Mouse (Mus musculus) right cerebral cortex, postnatal 10 days (tissue): Measurements from ENCODE around the gene Otx2.

Experiments used
- DNase-seq, 2 experiments: peaks; one replicate each; pipeline ENCODE4 v3.0.0; 2021; ENCODE audit warnings: low spot score in 2 of 2

Gene Otx2

DNA sequence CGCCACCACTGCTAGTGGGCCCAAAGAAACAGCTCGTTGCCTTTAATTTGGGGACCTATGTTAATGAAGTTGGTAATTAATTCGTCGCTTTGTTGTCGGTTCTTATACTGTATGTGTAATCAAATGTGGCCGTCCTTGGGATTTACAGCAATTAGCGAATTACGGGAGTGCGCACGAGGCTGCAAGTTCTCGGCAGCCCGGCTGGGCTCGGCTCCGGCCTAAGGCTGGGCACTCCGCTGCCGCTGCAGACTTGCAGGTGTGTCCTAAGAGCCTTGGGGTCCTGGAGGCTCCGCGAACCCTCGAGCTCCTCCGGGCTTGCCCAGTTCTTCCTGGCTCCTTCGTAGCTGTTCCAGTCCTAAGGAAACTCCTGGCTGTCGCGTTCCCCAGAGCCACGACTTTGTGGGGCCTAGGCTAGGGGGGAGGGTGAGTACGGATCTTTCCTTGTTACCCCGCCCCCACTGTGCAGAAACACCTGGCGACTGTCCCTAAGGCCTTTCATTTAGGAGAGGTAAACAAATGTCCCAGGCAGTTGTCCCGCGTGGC, 4.8 kb downstream of the Otx2 start:
- no peak for DNase-seq

DNA sequence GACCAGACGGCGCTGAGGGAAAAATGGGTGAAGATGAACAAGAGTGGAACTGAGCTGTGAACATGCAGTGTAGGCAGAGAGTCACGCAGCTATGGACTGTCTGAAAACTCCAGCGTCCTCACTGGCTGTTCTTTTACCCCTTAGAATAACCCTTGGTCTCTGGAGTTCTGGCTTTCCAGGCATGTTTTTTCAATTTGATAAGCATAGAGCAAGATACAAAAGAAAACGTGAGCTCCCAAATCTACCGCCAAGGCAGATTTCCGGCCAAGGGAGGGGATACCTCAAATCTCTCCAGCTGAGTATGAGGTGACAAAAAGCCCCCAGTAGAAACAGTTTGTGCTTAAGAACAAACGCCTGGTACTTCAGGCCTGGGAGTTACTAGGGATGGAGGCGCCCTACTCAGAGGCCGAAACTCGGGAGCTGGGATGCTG, 5.6 kb downstream of the Otx2 start:
- DNase-seq: no peak

DNA sequence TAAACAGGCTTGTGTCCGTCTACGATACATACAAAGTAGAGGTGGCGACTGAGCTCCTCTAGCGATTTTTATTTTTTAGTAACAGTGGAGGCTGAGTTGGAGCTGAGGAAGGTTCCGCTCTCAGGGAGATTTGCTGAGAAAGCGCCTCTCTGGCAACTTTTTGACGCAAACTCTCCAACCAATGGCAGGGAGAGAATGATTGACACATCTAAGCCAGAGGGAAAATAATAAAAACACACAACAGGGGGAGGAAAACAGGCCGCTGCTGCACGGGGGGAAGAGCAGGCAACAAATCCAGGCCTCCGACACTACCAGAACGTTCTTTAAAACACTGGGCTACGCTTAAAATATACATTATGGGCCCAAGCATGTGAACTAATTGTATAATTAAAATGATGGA, 6.2 kb downstream of the Otx2 start:
- no peak for DNase-seq

DNA sequence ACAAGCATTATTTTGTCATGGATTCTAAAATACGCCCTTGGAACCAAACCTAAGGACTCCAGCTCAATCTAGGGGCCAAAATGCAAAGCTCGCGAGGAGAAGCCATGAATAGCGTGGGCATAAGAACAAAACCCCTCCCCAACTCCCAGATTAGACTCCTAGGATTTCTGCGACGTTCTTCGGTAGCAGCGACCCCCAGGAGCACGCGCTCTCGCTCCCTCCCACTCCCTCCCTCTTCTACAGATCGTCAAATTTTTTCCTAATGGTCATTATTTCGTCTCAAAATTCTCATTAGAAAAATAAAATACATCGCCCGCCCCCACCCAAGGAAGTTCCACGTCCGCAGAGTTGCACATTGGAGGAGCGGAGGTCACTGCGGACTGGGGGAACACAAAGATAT, 6.8 kb downstream of the Otx2 start:
- no peak for DNase-seq

DNA sequence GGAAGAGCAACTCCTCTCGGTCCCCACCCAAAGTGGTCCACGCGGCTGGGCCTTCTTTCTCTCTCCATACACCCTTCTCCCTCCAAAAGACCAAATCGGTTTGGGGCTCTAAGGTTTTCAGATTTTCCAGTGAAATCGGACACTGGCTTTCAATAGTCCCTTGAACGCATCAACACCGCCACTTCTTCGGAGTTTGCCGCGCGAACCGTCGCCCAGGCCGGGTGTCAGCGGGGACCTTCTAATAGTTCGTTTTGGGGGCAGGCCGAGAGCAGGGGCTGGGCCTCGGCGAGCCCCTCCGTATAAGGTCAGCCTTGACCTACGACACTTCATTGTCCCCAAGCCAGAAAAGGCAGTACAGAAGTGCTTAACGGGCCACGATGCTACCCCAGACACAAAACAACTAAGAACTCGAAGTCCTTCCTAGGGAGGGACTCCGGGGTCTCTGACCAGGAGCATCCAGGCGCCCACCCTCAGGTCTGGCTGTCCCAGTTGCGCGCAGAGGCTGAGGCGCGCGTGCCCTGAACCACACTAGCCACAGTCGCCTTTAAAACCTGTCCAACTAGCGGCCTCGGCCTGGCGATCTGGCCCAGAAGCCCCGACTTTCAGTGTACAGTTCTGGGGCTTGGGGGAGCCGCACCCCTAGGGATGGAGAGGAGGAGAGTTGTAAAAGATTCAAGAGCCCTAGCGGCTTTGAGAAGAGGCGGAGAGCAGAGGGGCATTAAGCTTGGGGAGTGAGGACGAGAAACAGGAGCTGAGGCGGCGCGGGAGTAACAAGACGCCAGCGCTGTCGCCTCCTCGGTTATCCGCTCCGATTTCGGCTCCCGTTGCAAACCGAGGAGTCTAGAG, 7.6 kb downstream of the Otx2 start:
- no peak for DNase-seq

DNA sequence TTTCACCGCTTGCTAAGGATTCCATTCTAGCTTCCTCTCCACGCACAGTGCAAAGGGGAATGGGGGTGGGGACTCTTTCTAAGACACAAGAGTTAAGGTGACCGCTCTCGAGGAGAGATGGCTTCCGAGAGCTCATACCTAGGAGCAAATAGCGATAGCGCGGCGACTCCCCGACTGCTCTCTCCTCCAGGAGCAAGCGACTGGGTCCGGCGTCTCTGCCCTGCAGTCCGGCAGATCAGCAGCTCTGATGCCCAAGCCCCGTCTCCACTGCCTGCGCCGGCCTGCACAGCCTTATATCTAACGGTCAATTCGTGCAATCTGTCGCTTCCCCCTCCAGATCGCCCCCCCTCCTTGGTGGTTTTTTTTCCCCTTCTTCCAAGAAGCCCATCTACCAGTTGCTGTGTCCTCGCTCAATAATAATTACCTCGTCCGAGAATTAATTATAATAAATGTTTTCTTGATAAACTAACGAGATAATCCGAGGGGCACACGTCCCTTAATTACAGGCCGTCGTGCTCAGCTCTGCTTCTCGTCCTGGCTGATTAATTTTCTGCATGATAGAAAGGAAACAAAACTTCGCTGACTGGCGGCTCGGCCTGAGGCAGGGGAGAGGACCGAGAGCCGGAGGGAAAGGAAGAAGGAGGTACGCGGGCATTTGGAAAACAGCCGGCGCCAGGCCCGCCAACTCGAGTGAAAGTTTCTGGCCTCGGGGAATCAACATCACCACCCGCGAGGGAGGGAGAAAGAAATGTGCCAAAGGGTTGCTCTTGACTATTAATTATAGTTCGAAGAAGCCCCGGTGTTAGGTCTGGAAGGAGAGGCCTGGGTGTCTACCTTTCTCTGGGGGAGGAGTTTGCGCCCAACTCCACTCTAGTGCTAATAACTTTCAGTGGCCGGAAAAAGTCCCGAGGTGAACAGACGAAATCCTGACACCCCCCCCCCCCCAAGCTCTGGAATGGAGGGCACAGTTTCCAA, 8.5 kb downstream of the Otx2 start:
- DNase-seq: no peak

DNA sequence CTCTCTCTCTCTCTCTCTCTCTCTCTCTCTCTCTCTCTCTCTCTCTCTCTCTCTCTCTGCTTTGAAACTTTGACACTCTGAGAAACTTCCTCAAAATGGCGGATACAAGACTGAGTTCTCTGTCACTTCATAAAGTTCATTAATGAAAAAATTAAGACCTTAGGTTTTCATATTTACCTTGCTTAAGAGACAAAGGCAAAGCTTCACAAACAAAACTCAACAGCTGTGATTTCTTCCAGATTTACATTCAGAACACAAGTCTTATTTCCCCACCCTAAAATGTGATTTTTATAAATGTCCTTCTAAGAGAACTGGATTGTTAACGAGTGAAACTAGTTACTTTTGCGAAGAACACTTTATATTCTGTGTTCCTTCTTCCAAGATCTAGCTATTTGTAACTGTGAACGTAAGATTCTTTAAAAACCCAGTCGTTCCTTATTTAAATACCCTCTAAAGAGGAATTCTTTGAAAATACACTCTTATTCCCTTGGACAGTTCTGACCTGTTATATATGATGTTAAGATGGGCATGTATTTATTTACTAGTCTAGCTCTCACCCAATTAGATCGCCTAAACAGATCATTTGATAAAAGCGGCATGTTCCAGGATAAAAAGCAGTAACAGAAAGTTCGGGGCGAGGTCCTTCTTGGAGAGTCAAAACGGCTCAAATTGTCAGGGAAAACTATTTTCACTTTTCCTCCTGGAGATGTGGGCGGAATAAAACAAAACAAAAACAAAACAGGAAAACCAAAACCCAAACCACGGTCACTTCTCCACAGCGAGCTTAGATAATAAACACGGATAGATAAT, 9.4 kb downstream of the Otx2 start:
- DNase-seq: no peak

DNA sequence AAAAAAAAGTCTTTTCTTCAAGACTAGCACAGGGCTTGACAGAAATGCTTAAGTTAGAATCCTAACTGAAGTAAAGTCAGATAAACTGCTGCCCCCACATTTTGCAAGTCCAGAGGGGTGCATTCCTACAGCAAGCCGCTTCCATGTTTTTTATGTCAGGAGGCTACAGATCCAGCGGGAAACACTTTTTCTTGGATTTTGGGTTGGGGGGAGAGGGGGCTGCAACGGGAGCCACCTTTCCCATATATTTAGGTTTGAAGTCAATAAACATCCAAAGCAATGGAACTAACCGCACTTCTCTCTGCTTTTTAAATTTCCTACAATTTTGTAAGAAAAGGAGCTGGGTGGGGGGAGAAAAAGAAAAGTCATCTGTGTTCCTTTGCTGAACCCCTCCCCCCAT, 10.1 kb downstream of the Otx2 start:
- no peak for DNase-seq

DNA sequence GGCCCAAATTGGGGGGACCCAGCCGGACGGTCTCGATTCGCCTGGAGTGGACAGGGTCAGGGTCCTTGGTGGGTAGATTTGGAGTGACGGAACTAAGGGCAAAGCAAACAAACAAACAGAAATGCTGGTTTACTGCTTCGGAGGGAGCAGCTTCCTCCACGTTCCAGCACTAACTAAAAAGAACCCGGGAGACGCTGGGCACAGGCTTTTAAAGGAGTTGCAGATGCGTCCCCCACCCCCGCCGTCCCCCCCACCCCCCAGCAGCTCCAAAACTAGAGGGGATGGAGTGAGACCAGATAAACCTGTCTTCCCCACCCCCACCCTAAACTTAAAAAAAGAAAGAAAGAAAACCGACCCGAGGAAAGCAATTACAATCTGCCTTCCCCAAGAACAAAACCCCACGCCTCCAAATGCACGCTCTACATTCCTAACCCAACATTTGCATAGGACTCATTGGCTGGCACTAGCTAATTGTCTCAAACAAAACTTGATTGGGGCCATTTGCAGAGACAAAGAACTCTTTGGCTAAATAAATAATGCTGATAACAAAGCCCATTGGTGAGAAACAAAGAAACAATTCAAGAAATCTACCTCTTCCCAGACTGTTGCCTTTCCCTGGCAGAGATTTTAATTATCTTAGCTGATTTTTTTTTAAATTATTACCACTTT, 10.9 kb downstream of the Otx2 start:
- DNase-seq: no peak

DNA sequence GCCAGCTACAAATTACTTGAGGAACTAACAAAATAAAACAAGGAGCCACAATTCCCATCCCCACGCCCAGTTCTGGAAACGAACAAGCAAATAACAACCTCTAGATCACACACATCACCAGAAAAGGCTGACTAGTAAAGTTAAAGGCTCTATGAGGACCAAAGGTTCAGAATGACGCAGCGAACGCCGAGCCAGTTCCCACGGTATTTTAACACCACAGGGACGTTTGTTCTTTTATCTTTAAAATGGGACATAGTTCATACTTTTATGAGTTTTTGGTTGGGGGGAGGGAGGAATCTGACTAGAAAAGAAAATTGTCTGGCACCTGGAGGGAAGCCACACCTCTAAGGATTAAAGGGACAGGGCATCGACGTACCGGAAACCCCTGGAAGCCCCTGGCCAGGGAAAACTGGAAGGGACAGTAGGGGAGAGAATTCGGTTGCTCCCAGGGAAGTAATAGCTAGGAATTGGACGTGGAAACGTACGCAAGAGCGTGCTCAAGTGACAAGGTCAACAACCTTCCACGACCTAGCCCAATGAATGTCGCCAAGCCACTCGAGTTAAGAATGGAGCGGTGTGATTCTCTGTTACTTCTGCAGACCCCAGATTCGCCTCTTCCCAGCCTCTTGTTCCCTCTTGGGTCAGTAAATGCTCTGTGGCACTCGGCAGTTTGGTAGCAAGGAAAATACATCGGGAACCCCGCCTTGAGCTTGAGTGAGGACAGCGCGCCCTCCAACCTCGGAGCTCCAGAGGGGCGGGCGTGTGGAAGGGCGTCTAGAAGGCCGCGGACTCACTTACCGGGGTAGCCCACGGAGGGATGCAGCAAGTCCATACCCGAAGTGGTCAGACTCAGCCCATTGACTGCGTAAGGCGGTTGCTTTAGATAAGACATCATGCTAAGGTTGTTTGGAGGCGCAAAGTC, 11.7 kb downstream of the Otx2 start:
- DNase-seq: no peak

DNA sequence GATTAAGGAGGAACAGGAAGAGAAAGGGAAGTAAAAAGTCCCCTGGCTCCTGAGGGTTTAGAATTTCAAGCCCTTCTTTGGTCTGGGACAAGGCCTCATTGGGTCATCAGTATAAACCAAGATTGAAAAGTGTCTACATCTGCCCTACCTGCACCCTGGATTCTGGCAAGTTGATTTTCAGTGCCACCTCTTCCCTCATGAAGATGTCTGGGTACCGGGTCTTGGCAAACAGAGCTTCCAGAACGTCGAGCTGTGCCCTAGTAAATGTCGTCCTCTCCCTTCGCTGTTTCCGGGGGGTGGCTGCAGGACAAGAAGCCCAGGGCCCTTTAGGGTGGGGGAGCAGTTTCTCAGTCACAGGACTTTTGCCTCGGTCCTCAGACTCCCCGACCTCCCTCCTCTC, 12.5 kb downstream of the Otx2 start:
- no peak for DNase-seq

DNA sequence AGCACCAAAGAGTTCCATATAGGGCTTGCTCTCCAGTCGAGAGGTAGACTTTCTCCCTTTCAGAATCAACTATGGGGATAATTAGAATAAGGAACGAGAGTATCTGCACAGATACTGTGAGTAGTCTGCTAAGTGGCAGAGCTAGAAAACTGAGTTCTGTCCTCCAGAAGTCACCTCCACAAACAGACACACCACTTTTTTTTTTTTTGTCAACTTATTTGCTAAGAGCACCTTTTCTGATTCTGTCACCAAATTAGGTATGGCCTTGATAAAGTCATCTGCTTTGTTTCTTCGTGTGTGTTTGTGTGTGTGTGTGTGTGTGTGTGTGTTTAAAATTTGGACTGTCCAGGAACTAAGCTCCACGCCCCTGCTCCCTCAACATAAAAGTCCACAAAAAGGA, 13.0 kb downstream of the Otx2 start:
- no peak for DNase-seq

DNA sequence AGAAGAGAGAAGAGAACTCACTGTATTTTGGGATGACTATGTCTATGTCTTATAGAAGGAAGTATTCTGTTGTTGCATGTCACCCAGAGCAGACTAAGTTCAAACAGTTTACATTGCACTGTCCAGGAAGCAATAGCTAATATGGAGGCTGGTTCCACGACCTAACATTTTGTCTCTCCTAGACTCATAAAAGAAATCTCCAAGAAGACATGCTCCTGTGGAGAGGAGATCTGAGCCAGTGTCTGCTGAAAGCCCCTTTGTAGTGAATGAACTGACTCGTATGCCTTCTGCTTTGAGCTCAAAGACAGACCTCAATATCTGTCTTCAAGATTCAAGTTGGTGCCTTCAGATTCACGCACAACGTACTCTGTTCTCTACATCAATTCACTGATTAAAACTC, 14.0 kb downstream of the Otx2 start:
- DNase-seq: no peak

DNA sequence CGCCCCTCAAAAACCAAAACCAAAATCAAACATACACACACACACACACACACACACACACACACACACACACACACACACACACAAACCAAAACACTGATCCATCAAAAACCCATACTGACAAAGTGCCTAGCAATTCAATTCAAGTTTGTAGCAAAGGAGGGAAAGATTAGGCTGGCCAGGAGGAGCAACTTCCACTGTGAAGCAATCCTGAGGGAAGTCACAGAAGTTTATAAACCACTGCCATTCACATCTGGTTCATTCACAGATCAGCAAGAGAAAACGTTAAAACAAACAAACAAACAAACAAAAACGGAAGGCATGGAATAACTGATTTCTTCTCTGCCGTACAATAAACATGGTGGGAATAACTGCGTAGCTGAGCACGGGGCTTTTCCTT, 16.4 kb downstream of the Otx2 start:
- no peak for DNase-seq

DNA sequence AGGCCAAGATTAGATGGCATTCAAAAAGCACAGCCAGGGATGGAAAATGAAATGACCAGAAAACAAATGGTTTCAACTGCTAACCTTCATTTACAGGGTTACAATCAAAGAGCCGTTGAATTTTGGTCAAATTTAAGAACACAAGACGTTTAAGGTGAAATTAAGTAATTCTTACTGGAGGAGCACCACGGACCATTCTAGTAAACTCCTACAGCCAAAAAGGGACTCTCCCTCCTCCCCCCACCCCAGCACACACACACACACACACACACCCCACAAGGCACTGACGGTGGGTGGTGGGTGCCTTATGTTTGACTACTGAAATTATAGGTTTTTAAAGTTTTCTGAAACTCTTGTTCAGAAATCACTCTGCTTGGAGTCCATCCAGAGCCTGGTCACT, 16.9 kb downstream of the Otx2 start:
- no peak for DNase-seq

DNA sequence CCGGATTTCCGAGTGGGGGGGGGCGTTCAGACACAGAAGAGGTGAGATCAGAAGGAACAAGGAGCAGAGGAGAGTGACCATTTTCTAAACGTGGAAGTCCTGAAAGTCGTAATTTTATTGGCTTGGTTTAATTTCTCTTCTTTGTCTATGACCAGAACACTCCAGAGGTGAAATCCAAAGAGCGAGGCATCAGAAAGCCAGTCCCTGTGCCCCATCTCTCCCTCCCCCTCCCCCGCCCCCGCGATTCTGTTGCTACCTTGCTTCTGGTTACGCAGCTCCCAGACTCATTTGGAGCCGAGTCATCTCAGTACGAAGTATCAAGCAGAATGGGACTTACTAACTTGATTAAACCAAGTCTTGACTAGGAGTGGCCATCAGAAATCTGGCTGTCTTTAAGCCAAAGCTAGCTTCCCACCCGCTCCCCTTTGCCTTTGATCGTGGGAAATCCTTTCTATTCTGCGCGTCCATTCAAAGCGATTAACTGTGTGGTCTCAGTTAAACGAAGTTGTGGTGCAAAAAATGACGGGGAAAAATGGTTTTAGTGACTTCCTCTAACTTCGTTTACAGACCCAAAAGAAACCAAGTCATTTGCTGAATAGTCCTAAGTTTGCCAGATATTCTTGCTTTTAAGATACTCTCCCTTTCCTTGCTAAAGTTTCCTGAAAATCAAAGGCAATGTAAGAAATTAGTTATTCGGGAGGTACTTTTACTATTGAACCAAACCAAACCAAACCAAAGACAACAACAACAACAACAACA, 17.6 kb downstream of the Otx2 start:
- DNase-seq: no peak

DNA sequence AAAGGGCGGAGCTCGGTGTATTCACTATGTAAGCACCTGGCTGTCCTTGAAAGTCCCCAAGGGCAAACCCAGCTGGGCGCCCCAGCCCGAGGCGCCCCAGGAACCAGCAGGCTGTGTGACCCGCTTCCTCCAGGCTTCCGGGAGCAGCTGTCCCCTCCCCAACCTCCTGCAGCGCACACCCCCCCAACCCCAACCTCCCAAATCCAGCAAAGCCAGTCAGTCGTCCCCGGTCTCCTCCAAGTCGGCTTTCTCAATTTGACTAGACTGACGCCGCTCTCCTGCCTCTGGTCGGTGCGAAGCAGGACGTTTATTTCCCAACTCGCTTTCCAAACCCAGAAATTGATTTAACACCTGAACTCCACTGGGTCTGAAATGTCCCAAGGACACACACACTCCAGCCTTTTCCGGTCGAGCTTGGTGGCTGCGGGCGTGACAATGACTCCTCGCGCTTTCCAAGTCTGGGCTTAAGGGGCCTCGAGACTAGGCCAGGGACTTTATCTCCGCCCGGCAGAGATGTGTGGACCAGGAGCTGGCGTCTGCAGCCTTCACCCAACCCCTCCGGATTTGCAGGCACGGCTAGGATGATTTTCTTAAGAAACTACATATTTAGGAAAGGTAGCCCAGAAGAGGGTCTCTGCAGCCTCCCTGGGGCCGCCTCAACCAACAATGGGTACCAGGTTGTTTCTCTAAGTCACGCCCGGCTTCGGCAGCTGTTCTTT, 18.4 kb downstream of the Otx2 start:
- DNase-seq: no peak

DNA sequence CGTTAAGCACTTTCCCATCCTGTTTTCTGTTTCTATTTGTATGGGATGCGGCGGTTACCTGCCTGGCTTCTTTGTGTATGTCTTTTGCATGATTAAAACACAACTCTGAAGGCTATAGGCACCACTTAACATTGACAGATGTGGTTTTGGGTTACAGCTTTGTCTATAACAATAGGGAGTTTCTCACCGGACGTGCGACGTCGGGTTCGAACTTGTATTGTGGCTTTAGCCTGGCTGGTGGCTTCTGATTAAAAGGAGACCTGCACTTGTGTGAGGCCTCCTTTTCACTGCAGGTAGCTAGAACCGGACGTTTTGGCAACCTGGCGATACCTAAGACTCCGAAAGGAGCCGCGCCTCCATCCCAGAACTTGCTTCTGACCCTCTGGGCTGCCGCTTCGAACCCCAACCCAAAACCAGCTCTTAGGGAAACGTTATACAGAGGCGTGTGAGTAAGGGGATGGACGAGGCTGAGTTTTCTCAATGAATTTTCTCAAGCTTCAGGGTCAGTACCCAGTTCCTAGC, 19.0 kb downstream of the Otx2 start:
- DNase-seq: no peak
